Mouse (Mus musculus): ENCODE measurements around the gene Nrip2. TPM values are rescaled to one million over a fixed set of nuclear protein-coding genes. Genes with fewer than 3 reads are reported as not detected.

Gene Nrip2
- polyA plus RNA-seq, 1 experiment: 0.59 TPM

GRCm38 (mm10) chr6:128432356-128432915 is 33.3 kb downstream of the Nrip2 start:
- Histone ChIP-seq H3K4me1 (replicated peaks; ENCODE audit: control insufficient read depth, insufficient read depth, low read length) (peaks cover 5% of the 10 kb centered on the region), H3K36me3 (ENCODE audit: control insufficient read depth, insufficient read depth, low read length) (peaks cover 51% of the 10 kb centered on the region), H3K27ac (ENCODE audit: control insufficient read depth, insufficient read depth, low read length) (no peak overlapping the region), H3K27me3 (ENCODE audit: control insufficient read depth, insufficient read depth, low read length) (no peaks in the 10 kb centered on the region), H3K4me3 (ENCODE audit: control insufficient read depth, insufficient read depth, low read length) (no peak overlapping the region)
- DNase-seq: no peak
- 93% methylated on average over 13 of the region's 13 CpGs for WGBS
- no peak for TF ChIP-seq POLR2A (IDR thresholded peaks at IDR 0.05; ENCODE audit: control insufficient read depth, extremely low read depth, insufficient read depth, low read length, poor library complexity)
- TF ChIP-seq CTCF (IDR thresholded peaks at IDR 0.05; ENCODE audit: borderline replicate concordance, control insufficient read depth, extremely low read depth, insufficient read depth, low read length, poor library complexity): no peak

- Histone ChIP-seq H3K27ac (ENCODE audit: control insufficient read depth, insufficient read depth, low read length) (no peak overlapping the region), H3K27me3 (ENCODE audit: control insufficient read depth, insufficient read depth, low read length) (no peaks in the 10 kb centered on the region), H3K4me1 (replicated peaks; ENCODE audit: control insufficient read depth, insufficient read depth, low read length) (peaks cover 6% of the 10 kb centered on the region), H3K36me3 (ENCODE audit: control insufficient read depth, insufficient read depth, low read length) (peaks cover 51% of the 10 kb centered on the region), H3K4me3 (ENCODE audit: control insufficient read depth, insufficient read depth, low read length) (no peak overlapping the region)
- DNase-seq: no peak
- WGBS: 93% methylated on average over 13 of the region's 13 CpGs
- no peak for TF ChIP-seq CTCF (IDR thresholded peaks at IDR 0.05; ENCODE audit: borderline replicate concordance, control insufficient read depth, extremely low read depth, insufficient read depth, low read length, poor library complexity)
- TF ChIP-seq POLR2A (IDR thresholded peaks at IDR 0.05; ENCODE audit: control insufficient read depth, extremely low read depth, insufficient read depth, low read length, poor library complexity): no peak
These were observed 34.5 kb downstream of the Nrip2 start for GRCm38 (mm10) chr6:128433566-128433965.

DNA sequence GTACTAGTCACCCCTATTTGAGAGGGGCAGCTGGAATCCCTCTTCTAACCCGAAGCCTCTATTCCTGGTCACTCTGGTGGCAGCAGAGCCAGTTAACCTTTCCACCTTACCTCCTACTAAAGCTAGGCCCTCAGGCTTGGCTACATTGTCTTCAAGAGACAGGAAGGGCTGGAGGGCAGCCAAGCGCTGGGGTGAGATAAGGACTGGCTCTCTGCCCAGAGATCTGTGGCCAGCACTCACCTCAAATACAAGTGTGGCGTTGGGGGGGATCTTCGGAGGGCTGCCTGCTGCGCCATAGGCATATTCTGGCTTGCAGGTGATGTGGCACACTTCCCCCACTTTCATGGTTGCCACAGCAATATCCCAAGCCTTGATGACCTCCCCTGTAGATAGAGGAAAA is 36.4 kb downstream of the Nrip2 start:
- Histone ChIP-seq H3K27me3 (ENCODE audit: control insufficient read depth, insufficient read depth, low read length) (no peaks in the 10 kb centered on the region), H3K4me1 (replicated peaks; ENCODE audit: control insufficient read depth, insufficient read depth, low read length) (peaks cover 9% of the 10 kb centered on the region), H3K27ac (ENCODE audit: control insufficient read depth, insufficient read depth, low read length) (no peak overlapping the region), H3K4me3 (ENCODE audit: control insufficient read depth, insufficient read depth, low read length) (no peak overlapping the region), H3K36me3 (ENCODE audit: control insufficient read depth, insufficient read depth, low read length) (peaks cover 49% of the 10 kb centered on the region)
- no peak for DNase-seq
- TF ChIP-seq POLR2A (IDR thresholded peaks at IDR 0.05; ENCODE audit: control insufficient read depth, extremely low read depth, insufficient read depth, low read length, poor library complexity) (no peak), CTCF (IDR thresholded peaks at IDR 0.05; ENCODE audit: borderline replicate concordance, control insufficient read depth, extremely low read depth, insufficient read depth, low read length, poor library complexity) (no peak)
- 73% methylated on average over 5 of the region's 5 CpGs for WGBS

GRCm38 (mm10) chr6:128436356-128437005 is 37.4 kb downstream of the Nrip2 start:
- no peak overlapping the region for H3K4me3 ChIP-seq (ENCODE audit: control insufficient read depth, insufficient read depth, low read length)

DNA sequence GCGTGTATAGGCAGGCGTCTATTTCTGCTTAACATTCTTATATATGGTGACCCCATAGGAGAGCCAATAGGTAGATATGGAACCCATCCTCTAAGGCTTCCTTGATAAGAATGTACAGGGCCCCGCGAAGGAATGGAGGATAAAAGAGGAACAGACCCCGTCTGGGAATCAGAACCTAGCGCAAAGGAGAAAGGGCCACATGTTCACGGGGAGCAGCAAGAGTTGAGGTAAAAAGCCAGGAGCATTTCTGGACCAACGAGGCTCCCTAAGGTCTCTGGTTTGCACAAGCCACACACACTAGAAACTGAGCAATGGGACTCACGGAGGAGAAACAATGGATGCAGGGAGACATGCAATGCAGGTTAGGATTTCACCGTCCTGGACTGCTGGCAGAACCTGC is 38.2 kb downstream of the Nrip2 start:
- 7% methylated on average over 10 of the region's 10 CpGs for WGBS
- H3K4me3 ChIP-seq (ENCODE audit: control insufficient read depth, insufficient read depth, low read length): peak overlapping the region; percentile 84
- peaks cover 9% of the 10 kb centered on the region for H3K4me1 ChIP-seq (replicated peaks; ENCODE audit: control insufficient read depth, insufficient read depth, low read length)
- H3K36me3 ChIP-seq (ENCODE audit: control insufficient read depth, insufficient read depth, low read length): peaks cover 34% of the 10 kb centered on the region
- no peak overlapping the region for H3K27ac ChIP-seq (ENCODE audit: control insufficient read depth, insufficient read depth, low read length)
- TF ChIP-seq POLR2A (IDR thresholded peaks at IDR 0.05; ENCODE audit: control insufficient read depth, extremely low read depth, insufficient read depth, low read length, poor library complexity) (no peak), CTCF (IDR thresholded peaks at IDR 0.05; ENCODE audit: borderline replicate concordance, control insufficient read depth, extremely low read depth, insufficient read depth, low read length, poor library complexity) (no peak)
- no peak for DNase-seq
- no peaks in the 10 kb centered on the region for H3K27me3 ChIP-seq (ENCODE audit: control insufficient read depth, insufficient read depth, low read length)

More at GRCm38 (mm10) chr6:128436356-128437005, 37.4 kb downstream of the Nrip2 start:
- Histone ChIP-seq H3K36me3 (ENCODE audit: control insufficient read depth, insufficient read depth, low read length) (peaks cover 42% of the 10 kb centered on the region), H3K4me1 (replicated peaks; ENCODE audit: control insufficient read depth, insufficient read depth, low read length) (peaks cover 9% of the 10 kb centered on the region), H3K27me3 (ENCODE audit: control insufficient read depth, insufficient read depth, low read length) (no peaks in the 10 kb centered on the region), H3K27ac (ENCODE audit: control insufficient read depth, insufficient read depth, low read length) (no peak overlapping the region)
- TF ChIP-seq CTCF (IDR thresholded peaks at IDR 0.05; ENCODE audit: borderline replicate concordance, control insufficient read depth, extremely low read depth, insufficient read depth, low read length, poor library complexity) (no peak), POLR2A (IDR thresholded peaks at IDR 0.05; ENCODE audit: control insufficient read depth, extremely low read depth, insufficient read depth, low read length, poor library complexity) (no peak)
- no peak for DNase-seq
- 96% methylated on average over 8 of the region's 8 CpGs for WGBS

DNA sequence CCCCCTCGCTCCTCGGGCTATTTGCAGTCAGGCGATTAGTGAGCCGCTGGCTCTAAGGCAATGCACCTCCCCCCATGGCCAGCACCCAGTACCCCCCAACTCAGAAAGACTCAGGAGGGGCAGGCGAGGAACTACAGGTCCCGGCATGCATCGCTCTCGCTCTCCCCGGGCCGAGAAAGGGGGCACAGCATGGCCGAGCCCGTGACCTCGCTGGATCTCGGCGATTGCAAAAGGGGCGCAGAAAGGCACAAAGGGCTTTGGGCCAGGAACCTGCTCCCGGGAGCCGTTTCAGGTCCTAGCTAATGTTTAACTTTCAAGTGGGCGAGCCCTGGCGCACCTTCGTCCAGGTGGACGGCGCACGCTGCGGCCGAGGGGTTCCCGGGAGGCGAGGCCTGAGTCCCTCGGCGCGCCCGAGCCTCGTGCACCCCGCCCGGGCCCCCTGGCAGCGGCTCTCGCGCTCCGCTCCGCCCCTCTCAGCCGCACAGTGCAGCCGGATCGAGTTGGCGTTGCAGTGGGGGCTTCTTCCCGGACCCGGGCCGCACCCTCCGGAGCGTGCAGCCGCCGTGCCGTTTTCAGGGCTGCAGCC is 38.7 kb downstream of the Nrip2 start:
- Histone ChIP-seq H3K4me3 (ENCODE audit: control insufficient read depth, insufficient read depth, low read length) (peak overlapping the region; percentile 84), H3K4me1 (replicated peaks; ENCODE audit: control insufficient read depth, insufficient read depth, low read length) (peaks cover 9% of the 10 kb centered on the region), H3K36me3 (ENCODE audit: control insufficient read depth, insufficient read depth, low read length) (peaks cover 28% of the 10 kb centered on the region), H3K27ac (ENCODE audit: control insufficient read depth, insufficient read depth, low read length) (no peak overlapping the region), H3K27me3 (ENCODE audit: control insufficient read depth, insufficient read depth, low read length) (no peaks in the 10 kb centered on the region)
- under 1% methylated on average over 52 of the region's 52 CpGs for WGBS
- TF ChIP-seq CTCF (IDR thresholded peaks at IDR 0.05; ENCODE audit: borderline replicate concordance, control insufficient read depth, extremely low read depth, insufficient read depth, low read length, poor library complexity): peak; percentile 28; the same call in 1 of the 2 replicates
- no peak for TF ChIP-seq POLR2A (IDR thresholded peaks at IDR 0.05; ENCODE audit: control insufficient read depth, extremely low read depth, insufficient read depth, low read length, poor library complexity)
- DNase-seq: peak; percentile 75
